Mouse (Mus musculus) testis, adult 2 months (tissue): ENCODE measurements around the gene 1700001P01Rik.

Source experiments
- CTCF ChIP-seq: fragments of 200-500 bp; IDR thresholded peaks from 2 replicates; pipeline ENCODE4 v1.5.1; 2012; ENCODE audit warnings: low read depth, mild to moderate bottlenecking, inconsistent platforms, low read length, moderate library complexity; ENCODE audit not compliant: control insufficient read depth, insufficient read depth, insufficient replicate concordance
- POLR2A ChIP-seq: fragments of 200-500 bp; IDR thresholded peaks from 2 replicates; pipeline ENCODE4 v1.6.1; 2012; ENCODE audit warnings: low read depth, mild to moderate bottlenecking, inconsistent platforms, low read length, moderate library complexity; ENCODE audit not compliant: control insufficient read depth

GRCm38 (mm10) chr11:97804841-97805661, 29.3 kb upstream of the 1700001P01Rik start:
- no peak for TF ChIP-seq POLR2A
- no peak for TF ChIP-seq CTCF
